Mouse (Mus musculus) stomach, postnatal 0 days (tissue): ENCODE measurements around the gene 1700088E04Rik.

Experiments used
- CTCF ChIP-seq: IDR thresholded peaks from 2 replicates; pipeline ENCODE4 v1.5.1; 2016; ENCODE audit warnings: antibody characterized with exemption, low read depth, mild to moderate bottlenecking, moderate library complexity
- EP300 ChIP-seq: optimal IDR thresholded peaks from 2 replicates; pipeline ENCODE3; 2016; ENCODE audit warnings: antibody characterized with exemption

- TF ChIP-seq CTCF (no peak), EP300 (no peak)
Observed at GRCm38 (mm10) chr15:79115276-79115675, 25.8 kb downstream of the 1700088E04Rik start.
